Mouse (Mus musculus) kidney, embryonic 15.5 days (tissue): ENCODE measurements around the gene Pcnp. TPM values are rescaled to one million over a fixed set of nuclear protein-coding genes. Genes with fewer than 3 reads are reported as not detected.

Experiments used
- microRNA-seq: library from miRNA; unstranded; fragments of <30 nt; microRNA quantifications from one replicate; pipeline ENCODE4, GENCODE M21; 2016
- polyA plus RNA-seq: library from polyadenylated mRNA; unstranded; fragments of >200 nt; fragmentation: Nextera tagmentation; extraction: Ambion mirVana; gene quantifications from 2 replicates; pipeline ENCODE4 v1.2.1, GENCODE M21; 2015

Gene Pcnp
- polyA plus RNA-seq, 1 experiment from 2014 or later, result 216 TPM

Small RNAs within 50 kb of the gene (microRNA-seq; reads per million reads assigned to microRNA genes)
- not detected for gene Gm24047

Other genes starting within 250 kb of the Pcnp start
- gene Nfkbiz, start 190.8 kb downstream of the Pcnp start, polyA plus RNA-seq, result 3.8 and 4.3 TPM in 2 replicates
- gene Nxpe3, start 134.5 kb downstream of the Pcnp start, polyA plus RNA-seq, result 1.6 and 1.9 TPM in 2 replicates
- 13.0 and 13.7 TPM in 2 replicates for gene Cep97, start 94.9 kb downstream of the Pcnp start, polyA plus RNA-seq
- gene Rpl24, start 63.5 kb downstream of the Pcnp start, polyA plus RNA-seq, result 771 and 828 TPM in 2 replicates
- gene Zbtb11, start 55.9 kb downstream of the Pcnp start, polyA plus RNA-seq, result 19.5 and 19.9 TPM in 2 replicates
- 28.8 and 28.9 TPM in 2 replicates for gene Trmt10c, start 8.1 kb upstream of the Pcnp start, polyA plus RNA-seq
- 28.8 and 33.2 TPM in 2 replicates for gene Senp7, start 18.6 kb upstream of the Pcnp start, polyA plus RNA-seq
- 0.04 and 0.10 TPM in 2 replicates for gene Impg2, start 174.6 kb upstream of the Pcnp start, polyA plus RNA-seq